Mouse (Mus musculus) testis, adult 10 weeks (tissue): Measurements from ENCODE around the gene Krtap19-5. TPM values are rescaled to one million over a fixed set of nuclear protein-coding genes. Genes with fewer than 3 reads are reported as not detected.

ENCODE experiments used
- polyA plus RNA-seq: library from polyadenylated mRNA; stranded (reverse); fragments of 350-450 nt; fragmentation: Illumina TruSeq; extraction: RNeasy Lipid Tissue Mini Kit (QIAGEN cat#74804); gene quantifications from one replicate; pipeline ENCODE4 v1.2.3, GENCODE M21; 2014; ENCODE audit warnings: low read depth, low replicate concordance

Krtap19-5 gene
- polyA plus RNA-seq = not detected

GRCm38 (mm10) chr16:88896357-88896756, at the start of gene Krtap19-5:
Gene Krtap19-5, minus strand, starts transcription at chr16:88896457.

GRCm38 (mm10) chr16:88932165-88932564, 35.9 kb upstream of the Krtap19-5 start, which contains the start of gene Krtap19-9b:
Gene Krtap19-9b, minus strand, starts transcription at chr16:88932265.

GRCm38 (mm10) chr16:88884989-88885388, 11.3 kb downstream of the Krtap19-5 start, which contains the start of gene Krtap19-4:
Gene Krtap19-4, minus strand, starts transcription at chr16:88885089.

GRCm38 (mm10) chr16:88877938-88878337, 18.3 kb downstream of the Krtap19-5 start, which contains the start of gene Krtap19-3:
Gene Krtap19-3, minus strand, starts transcription at chr16:88878038.

GRCm38 (mm10) chr16:88874169-88874568, 22.1 kb downstream of the Krtap19-5 start, which contains the start of gene Krtap19-2:
Gene Krtap19-2, minus strand, starts transcription at chr16:88874269.

GRCm38 (mm10) chr16:88869311-88869710, 26.9 kb downstream of the Krtap19-5 start, which contains the start of gene Krtap19-1:
Gene Krtap19-1, minus strand, starts transcription at chr16:88869411.

Other genes starting within 250 kb of the Krtap19-5 start
- gene Krtap26-1, start 248.7 kb downstream of the Krtap19-5 start, polyA plus RNA-seq = not detected
- gene Krtap27-1, start 224.8 kb downstream of the Krtap19-5 start, polyA plus RNA-seq = not detected
- not detected for gene 2310061N02Rik, start 188.5 kb downstream of the Krtap19-5 start, polyA plus RNA-seq
- not detected for gene Krtap13-1, start 167.6 kb downstream of the Krtap19-5 start, polyA plus RNA-seq
- gene Krtap13, start 144.8 kb downstream of the Krtap19-5 start, polyA plus RNA-seq = not detected
- gene 2310034C09Rik, start 137.6 kb downstream of the Krtap19-5 start, polyA plus RNA-seq = not detected
- gene 2310057N15Rik, start 122.3 kb downstream of the Krtap19-5 start, polyA plus RNA-seq = not detected
- not detected for gene Gm5965, start 118.6 kb downstream of the Krtap19-5 start, polyA plus RNA-seq
- gene Gm20741, start 84.2 kb downstream of the Krtap19-5 start, polyA plus RNA-seq = not detected
- not detected for gene Krtap15, start 76.2 kb downstream of the Krtap19-5 start, polyA plus RNA-seq
- not detected for gene Krtap14, start 70.3 kb downstream of the Krtap19-5 start, polyA plus RNA-seq
- not detected for gene Krtap19-1, start 27.0 kb downstream of the Krtap19-5 start, polyA plus RNA-seq
- not detected for gene Krtap19-2, start 22.2 kb downstream of the Krtap19-5 start, polyA plus RNA-seq
- gene Krtap19-3, start 18.4 kb downstream of the Krtap19-5 start, polyA plus RNA-seq = not detected
- gene Krtap19-4, start 11.4 kb downstream of the Krtap19-5 start, polyA plus RNA-seq = not detected
- not detected for gene Krtap19-9b, start 35.8 kb upstream of the Krtap19-5 start, polyA plus RNA-seq
- gene Krtap16-3, start 66.4 kb upstream of the Krtap19-5 start, polyA plus RNA-seq = not detected
- gene Krtap22-2, start 114.3 kb upstream of the Krtap19-5 start, polyA plus RNA-seq = not detected
- gene Gm10229, start 118.8 kb upstream of the Krtap19-5 start, polyA plus RNA-seq = not detected
- not detected for gene Krtap6-1, start 135.2 kb upstream of the Krtap19-5 start, polyA plus RNA-seq
- gene Gm10228, start 145.0 kb upstream of the Krtap19-5 start, polyA plus RNA-seq = not detected
- not detected for gene Krtap6-5, start 151.4 kb upstream of the Krtap19-5 start, polyA plus RNA-seq
- gene 1110025L11Rik, start 167.5 kb upstream of the Krtap19-5 start, polyA plus RNA-seq = 0.45 TPM
- not detected for gene Krtap6-3, start 187.6 kb upstream of the Krtap19-5 start, polyA plus RNA-seq
- gene Gm6358, start 244.4 kb upstream of the Krtap19-5 start, polyA plus RNA-seq = not detected